Mouse (Mus musculus) gastrocnemius, postnatal 14 days (tissue): Measurements from ENCODE around the gene Pank4. TPM values are rescaled to one million over a fixed set of nuclear protein-coding genes. Genes with fewer than 3 reads are reported as not detected.

ENCODE experiments used
- DNase-seq: peaks from one replicate; pipeline ENCODE4 v3.0.0; 2021; ENCODE audit warnings: mixed read lengths
- intact Hi-C: fragments of 180-260 bp; cut with DNase I; formaldehyde crosslinking; loops from one replicate; pipeline ENCODE4 v1.15.1; 2025; ENCODE audit warnings: low total_unique reads
- total RNA-seq, 2 experiments: library from RNA; stranded (reverse); gene quantifications; 2 replicates each; pipeline ENCODE4 v1.2.3; 2021

The Pank4 gene
- total RNA-seq, 2 experiments from 2014 or later = 24.1 to 31.4 TPM

DNA sequence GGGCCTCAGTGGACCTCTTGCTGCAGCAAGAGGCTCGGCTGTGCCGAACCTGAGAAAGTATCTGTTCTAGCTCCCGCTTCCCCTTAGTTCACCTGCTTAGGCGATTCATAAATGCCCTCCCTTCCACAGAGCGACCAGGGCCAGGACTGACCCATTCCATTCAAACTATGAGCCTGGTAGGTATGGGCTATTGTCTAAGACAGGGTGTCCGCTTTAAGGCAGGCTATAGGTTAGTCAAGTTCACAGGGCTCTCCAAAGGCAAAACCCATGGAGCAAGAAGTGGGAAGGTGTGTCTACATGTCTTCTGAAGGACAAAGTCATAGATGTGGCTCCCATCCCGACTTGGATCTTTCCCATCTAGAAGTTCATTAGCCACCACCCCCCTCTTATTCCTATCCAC is 1.2 kb upstream of the Pank4 start:
- intact Hi-C loops = no loop called here

DNA sequence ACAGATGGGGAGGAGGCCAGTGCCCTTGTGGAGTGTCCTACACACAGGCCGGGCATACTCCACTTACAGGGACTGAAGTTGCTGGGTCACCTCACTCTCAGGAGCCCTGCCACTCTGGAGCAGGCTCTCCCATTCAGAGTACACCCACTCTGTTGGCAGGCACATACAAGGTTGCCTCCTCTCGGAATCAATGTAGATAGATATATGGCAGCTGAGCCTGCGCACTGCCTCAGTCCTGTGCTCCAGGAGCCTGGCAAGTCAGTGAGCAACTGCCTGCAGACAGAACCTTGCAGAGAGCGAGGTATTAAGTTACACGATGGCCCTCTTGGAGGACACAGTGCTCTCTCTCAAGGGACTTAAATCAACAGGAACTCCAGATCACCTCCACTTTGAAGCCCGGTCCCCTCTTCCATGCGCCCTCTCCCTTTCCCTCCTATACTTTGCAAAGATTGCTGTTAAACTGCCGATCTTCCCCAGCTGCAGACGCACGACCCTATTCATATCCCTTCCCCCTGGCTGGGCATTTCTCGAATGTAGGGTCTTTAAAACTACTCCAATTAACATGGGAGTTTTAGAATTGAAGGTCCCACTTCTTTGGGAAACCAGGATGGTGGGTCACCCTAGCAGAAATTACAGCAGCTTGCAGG is 610 bp upstream of the Pank4 start:
- no peak for DNase-seq
- intact Hi-C loops = no loop called here

More for the DNA sequence above, 1.2 kb upstream of the Pank4 start:
- no peak for DNase-seq

DNA sequence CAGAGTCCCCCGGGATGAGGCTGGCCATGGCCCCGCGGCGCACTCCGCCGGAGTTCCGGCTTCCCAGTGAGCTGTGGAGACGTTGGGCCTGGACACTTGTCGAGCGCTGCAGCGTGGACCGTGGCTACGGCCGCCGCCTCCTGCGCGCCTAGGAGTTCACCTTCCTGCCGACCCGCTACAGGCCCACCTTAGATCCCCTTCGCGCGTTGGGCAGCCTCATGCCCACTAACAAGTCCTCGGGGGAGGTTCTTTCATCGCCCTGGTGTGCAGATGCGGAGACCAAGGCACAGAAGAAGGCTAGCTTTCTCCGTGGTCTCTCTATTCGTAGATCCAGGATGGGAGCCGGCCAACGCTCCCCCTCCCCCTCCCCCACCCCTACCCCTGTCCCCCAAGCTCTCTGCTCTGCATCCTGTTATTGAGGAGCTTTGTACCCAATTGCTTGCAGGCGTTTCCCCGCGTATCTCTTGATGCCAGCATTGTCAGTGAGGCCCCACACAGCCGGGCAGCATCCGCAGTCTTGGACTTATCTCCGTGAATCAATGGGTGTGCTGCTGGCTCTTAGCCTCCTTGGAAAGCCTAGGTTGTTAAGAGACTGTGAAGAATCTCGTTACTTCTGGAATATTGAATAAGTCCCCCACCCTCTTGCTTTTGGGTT is 785 bp downstream of the Pank4 start:
- no peak for DNase-seq
- intact Hi-C loops = no loop called here

DNA sequence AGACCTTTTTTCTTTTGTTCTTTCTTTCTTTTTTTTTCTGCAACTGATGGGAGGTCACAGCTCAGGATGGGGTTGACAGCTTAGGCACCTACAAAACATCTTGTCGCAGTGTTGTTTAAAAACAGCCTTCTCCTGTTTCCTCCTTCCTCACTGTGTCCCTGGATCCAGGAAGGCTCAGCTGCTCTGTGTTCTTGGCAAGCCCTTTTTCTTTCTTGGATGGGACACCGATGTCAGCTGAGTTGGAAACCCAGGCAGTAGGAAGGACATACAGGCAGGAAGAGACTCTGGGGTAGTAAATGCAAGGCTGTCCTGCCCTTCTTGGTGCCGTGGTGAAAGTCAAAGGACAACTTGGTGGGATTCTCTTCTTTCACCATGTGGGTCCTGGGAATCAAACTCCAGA is 1.9 kb downstream of the Pank4 start:
- intact Hi-C loops = no loop called here
- DNase-seq = no peak

DNA sequence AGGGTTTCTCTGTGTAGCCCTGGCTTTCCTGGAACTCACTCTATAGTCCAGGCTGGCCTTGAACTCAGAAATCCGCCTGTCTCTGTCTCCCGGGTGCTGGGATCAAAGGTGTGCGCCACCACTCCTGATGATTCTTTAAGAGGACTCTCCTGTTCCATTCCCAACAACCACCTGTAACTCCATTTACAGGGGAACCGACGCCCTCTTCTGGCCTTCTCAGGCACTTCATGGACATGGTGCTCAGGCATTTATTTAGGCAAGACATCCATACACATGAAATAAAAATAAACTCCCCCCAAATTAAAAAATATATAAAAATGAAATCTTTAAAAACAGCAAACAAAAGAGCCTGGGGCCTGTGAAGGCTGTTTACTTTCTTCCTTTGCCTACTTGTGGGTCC is 3.2 kb downstream of the Pank4 start:
- intact Hi-C loops = no loop called here

DNA sequence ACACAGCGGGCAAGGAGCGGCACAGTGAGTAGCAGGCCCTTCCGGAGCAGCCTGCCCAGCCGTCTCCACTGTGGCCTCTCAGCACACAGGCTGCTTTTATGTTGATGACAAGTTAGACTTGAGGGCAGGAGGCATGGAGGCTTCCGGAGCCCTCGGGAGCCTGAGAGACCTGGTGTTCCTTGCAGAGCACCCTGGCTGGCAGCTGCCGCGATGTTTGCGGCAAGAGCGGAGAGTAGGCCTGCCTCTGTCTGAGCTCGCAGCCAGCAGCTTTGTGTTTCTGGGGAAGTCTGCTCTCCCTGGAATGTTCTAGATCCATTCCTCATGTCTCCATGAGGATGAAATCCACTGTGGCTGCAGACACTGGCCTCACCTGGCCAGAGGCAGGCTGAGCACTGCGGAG is 8.6 kb downstream of the Pank4 start:
- intact Hi-C loops = no loop called here
- DNase-seq = no peak

More for the DNA sequence above, 3.2 kb downstream of the Pank4 start:
- no peak for DNase-seq

DNA sequence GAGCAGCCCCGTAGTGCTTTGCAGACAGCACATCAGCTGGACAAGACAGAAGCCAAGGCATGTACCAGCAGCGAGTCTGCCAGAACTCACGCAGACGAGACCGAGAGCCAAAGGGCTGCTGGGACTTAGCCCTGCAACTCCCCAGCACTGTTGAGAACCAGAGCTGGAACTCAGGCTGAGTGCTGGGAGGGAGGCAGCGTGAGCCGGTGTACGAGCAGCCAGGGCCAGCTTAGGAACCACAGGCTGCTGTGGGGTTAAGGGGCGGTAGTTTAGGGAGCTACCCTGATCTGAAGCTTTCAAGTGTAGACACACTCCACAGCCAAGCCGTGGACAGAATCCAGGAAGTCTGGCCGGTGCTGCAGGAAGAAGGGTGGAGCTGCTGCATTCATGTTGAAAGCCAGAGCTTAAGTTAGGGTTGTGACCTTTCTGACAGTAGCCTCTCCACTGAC is 10.3 kb downstream of the Pank4 start:
- peak; percentile 67 for DNase-seq
- intact Hi-C loops = no loop called here

DNA sequence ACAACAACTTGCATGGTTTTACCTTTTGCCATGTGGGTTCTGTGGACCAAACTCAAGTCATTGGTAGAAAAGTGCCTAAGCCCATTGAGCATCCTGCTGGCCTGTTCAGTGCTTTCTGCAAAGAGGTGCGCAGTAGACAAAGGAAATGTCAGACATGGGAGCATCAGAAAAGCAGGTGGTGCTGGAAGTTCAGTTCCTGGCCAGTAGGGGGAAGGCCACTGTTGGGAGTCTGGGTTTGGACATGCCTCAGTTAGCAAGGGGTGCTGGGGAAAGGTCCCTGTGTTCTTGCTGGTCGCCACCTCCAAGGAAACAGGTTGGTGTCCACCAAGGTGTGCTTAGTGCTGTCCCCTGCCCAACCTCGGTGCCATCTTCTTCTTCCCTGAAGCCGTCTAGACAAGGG is 16.2 kb downstream of the Pank4 start:
- DNase-seq = no peak
- intact Hi-C loops = no loop called here

DNA sequence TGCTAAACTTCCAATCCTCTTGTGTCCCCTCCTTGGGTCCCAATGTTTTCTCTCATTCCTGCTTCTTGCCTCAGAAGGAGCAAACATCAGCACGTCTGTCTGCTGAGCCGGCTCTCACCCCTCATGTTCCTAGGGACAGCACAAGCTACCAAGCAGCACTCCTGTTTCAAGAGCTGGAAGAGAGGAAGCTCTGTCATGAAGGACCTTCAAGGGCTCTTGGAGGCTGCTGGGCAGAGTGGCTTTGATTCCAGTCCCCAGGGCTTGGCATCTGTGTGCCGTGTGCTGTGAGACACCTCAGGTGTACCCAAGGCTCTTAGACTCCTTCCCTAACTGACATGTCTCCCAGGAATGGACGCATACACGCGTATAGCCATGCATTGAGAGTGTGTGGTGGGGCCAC is 17.2 kb downstream of the Pank4 start:
- DNase-seq = no peak
- intact Hi-C loops = no loop called here

DNA sequence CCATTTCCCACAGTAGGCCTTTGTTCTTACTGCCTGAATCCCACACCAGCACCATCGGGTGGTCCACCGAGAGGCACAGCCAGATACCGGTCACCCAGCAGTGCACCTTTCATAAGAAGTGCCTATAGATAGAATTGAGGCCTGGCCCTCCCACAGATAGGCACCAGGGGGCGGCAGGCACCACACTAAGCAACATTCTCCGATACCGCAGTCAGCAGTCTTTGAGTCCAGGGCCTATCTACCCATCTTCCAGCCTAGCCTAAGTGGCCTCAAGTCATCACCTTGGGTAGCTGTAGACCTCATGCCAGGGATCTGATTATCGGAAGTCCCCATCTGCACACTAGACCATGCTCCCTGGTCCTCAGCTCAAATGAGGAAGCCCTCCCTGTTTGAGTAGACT is 17.6 kb downstream of the Pank4 start:
- DNase-seq = no peak
- intact Hi-C loops = no loop called here

DNA sequence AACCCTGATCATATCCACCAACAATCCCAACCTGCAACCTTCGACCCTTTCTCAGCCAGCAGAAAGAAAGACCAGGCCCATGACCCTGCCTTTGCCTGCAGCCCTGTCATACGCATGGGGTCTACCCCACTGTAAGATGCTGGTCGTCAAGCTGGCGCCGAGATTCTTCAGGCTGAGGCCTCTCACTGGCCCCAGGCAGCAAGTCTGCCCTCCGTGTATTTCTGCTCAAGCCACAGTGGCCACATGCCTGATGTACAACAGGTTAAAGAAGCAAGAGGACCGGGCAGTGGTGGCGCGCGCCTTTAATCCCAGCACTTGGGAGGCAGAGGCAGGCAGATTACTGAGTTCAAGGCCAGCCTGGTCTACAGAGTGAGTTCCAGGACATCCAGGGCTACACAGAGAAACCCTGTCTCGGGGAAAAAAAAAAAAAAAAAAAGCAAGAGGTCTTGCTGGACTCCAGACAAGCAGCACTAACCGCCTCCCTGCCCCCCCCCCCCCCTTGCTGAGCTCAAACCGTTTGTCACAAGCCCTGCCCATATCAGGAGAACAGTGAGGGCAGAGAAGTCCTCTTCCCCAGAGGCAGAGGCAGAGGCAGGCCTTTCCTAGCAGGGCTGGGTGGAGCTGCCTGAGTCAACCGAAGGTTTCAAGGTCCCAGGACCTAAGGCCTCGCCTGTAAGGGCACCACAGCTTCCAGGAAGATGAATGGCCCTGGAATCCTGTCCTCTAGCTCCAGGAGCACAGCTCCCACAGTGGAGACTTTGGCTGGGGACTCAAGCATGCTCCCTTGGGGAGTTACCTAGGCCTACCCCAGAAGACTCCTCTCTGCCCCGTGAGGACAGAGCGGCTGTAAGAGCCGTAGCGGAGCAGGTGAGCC is 18.6 kb downstream of the Pank4 start:
- intact Hi-C loops = no loop called here
- DNase-seq = no peak

DNA sequence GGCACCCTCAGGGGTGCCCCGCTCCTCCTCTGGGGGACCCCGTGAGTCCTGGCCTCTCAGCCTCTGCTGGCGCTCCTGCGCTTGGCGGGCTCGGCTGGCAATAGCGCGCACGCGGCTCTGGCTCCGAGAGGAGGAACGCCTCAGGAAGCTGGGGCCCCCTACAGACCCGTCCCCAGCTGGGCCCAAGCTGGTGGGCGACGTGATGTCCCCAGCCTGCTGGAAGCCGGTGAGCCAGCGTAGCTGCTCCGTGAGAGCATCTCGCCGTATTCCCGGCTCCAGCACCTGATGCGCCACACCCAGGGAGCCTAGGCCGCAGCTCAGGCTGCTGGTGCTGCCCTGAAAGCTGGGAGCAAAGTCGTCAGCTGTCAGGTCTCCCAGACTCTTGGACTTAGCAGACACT is 19.8 kb downstream of the Pank4 start:
- intact Hi-C loops = no loop called here
- DNase-seq = no peak

DNA sequence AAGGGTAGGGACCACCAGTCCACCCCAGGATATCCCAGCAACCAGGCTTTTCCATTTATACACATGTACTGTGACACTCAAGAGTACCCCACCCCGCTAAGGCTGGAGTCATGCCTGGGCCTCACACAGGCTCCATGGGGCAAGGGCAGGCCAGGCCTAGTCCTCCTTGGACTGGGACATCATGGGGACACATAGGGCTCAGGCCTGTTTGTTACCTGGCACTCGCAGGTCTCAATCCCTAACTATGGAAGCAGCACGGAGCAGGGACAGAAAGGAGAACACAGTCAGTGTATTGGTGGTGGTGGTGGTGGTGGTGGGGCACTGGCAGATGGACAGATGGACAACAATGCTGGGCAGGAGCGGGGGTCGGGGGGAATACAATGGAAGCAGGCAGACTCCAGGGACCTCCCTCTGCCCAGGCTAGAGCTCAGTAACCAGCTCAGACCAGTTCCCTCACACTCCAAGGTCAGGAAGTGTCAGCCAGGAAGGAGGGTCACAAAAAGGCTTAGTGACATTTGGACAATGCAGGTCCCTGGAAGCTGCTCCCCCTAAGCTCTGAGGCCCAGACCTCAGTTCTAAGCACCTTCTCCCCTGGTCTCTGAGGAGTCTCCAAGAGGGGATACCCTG is 21.3 kb downstream of the Pank4 start:
- intact Hi-C loops = loop anchor here (5.0 kb wide), 1 partner anchor 77 kb away; no protein-coding TSS in a partner anchor
- DNase-seq = no peak

DNA sequence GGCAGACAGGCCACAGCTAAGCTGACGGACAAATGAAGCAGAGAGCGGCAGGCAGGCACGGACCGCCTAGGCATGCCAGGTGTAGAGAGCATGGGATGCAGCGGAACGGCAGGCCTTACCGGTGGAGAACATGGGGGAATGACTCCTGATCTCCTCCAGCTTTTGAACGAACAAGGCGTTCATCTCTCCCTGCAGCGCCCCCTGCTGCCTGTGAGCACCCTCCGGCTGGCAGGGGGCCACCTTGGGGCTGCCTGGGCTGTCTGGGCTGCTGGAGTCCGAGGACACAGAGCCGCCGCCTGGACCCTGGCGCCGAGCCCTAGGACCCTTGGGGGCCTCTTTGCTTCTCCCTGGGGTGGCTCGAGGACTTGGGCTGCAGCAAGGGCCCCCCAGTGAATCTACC is 22.2 kb downstream of the Pank4 start:
- intact Hi-C loops = loop anchor here (5.0 kb wide), 1 partner anchor 76 kb away; no protein-coding TSS in a partner anchor
- DNase-seq = peak; percentile 88

DNA sequence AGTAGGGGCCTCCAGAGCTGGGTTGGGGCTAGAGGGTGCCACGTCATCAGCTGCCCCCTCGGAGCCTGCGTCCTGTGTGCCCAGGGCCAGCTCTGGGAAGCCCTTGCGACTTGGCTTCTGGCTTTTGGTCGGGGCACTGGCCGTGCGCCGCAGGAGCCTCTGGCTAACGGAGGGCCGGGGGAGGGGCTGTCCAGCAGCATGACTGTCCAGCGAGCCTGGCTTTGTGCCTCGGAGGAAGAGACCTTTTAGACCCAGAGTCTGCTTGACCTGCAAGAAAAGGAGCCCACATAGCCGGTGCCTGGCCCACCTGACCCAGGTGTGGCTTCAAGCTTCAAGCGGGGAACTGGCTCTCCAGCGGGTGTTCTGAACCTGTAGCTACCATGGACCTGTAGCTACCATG is 22.8 kb downstream of the Pank4 start:
- DNase-seq = no peak
- intact Hi-C loops = loop anchor here (5.0 kb wide), 1 partner anchor 76 kb away; no protein-coding TSS in a partner anchor

DNA sequence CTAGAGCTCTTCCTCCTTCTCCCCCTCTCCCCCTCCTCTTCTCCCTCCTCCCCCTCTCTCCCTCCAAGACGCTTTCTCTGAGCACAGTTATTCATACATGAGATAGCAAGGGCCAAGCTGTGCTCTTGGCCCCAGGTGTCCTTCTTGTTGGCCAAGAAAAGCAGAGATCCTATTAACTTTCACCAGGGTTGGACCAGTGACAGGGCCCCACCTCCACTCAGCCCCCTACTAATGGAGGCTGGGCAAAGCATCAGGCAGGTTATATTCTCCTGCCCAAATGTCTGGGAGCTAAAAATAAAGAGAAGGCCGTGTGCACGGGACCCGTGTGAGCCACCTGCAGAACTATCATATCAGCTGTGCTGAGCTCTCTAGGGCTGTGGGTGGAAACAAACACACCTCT is 31.0 kb downstream of the Pank4 start:
- intact Hi-C loops = no loop called here
- DNase-seq = no peak

DNA sequence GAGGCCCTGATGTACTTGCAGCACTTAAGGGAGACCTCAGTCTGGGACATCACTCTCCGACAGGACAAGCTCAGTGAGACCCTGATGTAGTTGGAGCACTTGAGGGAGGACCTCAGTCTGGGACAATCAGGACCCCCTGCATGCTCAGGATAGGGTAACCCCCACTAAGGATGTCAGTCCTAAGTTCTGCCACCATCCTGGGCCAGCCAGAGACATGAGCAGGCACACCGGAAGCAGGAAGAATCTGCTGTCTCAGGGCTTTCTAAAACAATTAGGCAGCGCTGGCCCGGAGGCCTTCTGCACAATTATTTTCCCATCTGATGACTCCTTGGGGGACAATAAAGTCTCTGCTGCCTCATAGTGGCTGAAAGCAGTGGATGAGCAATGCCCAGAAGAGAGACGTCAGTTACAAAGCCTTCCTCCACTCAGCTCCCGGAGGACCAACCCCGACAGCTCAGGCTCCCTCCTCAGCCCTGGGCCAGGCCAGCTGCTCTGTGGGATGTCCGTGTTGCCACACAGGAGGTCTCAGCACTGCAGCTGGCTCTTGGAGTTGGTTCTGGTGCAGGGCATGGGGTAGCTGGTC is 32.7 kb downstream of the Pank4 start:
- DNase-seq = peak; percentile 59
- intact Hi-C loops = no loop called here

DNA sequence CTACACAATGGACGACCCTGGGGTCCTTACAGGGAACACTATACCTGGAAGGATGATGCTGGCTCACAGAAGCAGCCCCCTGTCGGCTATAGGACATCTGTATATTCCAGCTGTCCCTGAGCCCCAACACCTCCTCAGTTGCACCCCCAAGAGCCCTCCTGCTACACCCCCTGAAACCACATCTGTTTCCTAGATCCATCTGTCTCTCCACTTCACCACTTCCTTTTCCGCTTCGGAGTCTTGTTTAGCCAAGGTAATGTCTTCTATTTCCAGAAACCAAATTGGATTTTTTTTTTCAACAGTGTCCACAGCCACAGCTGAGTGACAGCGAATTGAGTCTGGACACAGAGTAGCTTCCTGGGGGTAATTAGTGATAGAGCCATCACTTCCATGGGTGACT is 35.5 kb downstream of the Pank4 start:
- intact Hi-C loops = no loop called here
- no peak for DNase-seq

DNA sequence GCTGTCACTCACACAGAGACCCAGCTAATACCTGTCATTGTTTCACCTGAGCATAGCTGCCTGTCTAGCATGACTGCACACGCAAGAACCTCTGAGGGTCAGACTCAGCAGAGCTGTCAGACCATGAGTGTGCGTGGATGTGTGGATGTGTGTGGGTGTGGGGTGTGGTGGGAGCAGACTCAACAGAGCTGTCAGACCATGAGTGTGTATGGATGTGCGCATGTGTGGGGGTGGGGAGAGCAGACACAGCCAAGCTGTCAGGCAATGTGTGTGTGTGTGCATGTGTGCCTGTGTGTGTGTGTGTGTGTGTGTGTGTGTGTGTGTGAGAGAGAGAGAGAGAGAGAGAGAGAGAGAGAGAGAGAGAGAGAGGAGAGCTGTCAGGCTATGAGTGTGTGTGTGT is 41.4 kb downstream of the Pank4 start:
- intact Hi-C loops = no loop called here
- DNase-seq = no peak

DNA sequence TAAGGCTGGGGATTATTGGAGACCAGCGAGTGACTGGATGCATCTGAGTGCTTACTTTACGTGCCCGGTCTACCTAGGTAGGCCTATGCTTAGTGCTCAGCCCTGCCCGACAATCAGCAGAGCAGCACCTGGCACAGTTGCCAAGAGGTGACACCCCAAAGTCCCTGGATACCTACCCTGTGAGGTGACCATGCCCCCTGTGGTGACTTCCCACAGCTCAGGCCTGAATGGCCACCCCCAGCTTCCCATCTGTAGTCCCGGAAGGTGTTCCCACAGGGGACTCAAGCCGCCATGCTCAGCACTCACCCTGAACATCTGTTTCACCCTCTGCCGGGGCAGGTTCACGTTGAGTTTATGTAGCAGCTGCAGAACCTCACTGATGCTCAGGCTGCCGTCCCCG is 42.4 kb downstream of the Pank4 start:
- DNase-seq = no peak
- intact Hi-C loops = no loop called here
